Mouse (Mus musculus): ENCODE measurements around the gene Ank2.

DNA sequence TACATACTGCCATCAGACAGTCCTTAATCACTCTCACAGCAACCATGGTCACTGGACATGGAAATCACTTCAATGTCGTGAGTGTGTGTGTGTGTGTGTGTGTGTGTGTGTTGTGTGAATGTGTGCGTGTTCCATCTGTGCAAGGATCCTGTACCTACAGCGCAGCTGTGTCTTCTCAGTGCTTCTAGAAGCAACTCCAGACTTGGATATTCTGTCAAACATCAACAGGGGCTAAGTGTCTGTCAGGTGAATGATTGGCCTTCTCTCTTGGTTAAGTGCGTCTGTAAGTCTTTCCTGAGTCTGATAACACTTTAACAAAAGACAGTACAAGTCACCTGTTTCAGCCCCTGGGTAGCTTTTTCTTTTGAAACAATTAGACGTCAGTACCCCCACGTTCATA is 25.0 kb downstream of the Ank2 start:
- no peak for TF ChIP-seq CTCF (IDR thresholded peaks at IDR 0.05; ENCODE audit: control insufficient read depth, insufficient read depth, insufficient replicate concordance, low read depth, low read length)
- TF ChIP-seq POLR2A (IDR thresholded peaks at IDR 0.05; ENCODE audit: control insufficient read depth, low read depth, low read length): no peak
